Mouse (Mus musculus): ENCODE measurements at regions not wholly inside any gene's neighbourhood (a gene's known extent, or its start where the extent isn't known, plus 50 kb on each side); places are given as distances from the start of the nearest gene placed in this dataset.

DNA sequence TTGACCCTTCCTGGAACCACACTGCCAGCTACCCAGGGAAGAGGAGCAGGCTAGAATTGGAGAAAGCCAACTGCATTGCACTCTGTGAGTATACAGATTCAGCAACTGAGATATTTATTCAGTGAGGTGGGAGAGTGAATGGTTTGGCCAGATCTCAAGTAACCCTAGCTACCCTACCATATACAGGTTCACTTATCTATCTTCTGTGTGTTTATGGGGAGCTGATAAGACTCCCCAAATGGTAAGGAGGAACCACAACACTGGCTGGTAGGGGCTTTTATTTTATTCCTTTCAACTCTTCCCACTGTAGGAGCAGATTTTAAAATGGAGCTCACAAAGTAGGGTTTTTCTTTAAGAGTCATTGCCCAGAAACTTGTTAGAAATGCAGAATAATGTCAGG, 62.9 kb downstream of the Arrdc3 start:
- no peak for ATAC-seq (replicated peaks; ENCODE audit: insufficient number of reproducible peaks, insufficient read depth, low FRiP score, low read depth)
- H3K4me3 ChIP-seq: no peak overlapping the region
- H3K4me1 ChIP-seq (replicated peaks): peaks cover 3% of the 10 kb centered on the region; the same call in 1 of the 2 replicates
- H3K27me3 ChIP-seq: no peaks in the 10 kb centered on the region
- H3K27ac ChIP-seq: no peak overlapping the region
- H3K36me3 ChIP-seq: no peaks in the 10 kb centered on the region
- no peak overlapping the region for H3K9ac ChIP-seq
- H3K9me3 ChIP-seq (replicated peaks): no peaks in the 10 kb centered on the region
- H3K4me2 ChIP-seq: no peak overlapping the region

DNA sequence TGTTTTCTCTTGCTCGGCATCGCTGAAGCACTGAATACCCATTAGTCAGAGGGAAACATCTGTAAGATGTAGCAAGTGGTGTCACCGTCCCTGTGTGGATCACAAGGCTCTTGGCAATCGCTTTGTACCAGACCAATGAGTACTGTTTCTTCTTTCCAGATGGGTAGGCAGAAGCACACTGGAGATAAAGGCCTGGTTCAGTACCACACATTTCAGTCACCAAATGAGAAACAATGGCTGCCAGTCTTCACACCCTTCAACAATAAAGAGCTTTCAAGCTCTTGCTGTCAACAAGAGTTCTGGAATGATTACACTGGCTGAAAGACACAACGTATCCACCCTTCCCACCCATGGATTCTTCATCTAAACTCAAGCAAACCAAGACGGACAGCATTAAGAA, 64.5 kb downstream of the Arrdc3 start:
- H3K36me3 ChIP-seq: no peaks in the 10 kb centered on the region
- no peaks in the 10 kb centered on the region for H3K27me3 ChIP-seq
- H3K4me1 ChIP-seq (replicated peaks): 0 out of 2 replicates have a peak, but pooled peaks cover 3% of the 10 kb centered on the region
- H3K9ac ChIP-seq: no peak overlapping the region
- WGBS: 76% methylated on average over 6 of the region's 6 CpGs
- H3K27ac ChIP-seq: no peak overlapping the region
- no peak for ATAC-seq (replicated peaks; ENCODE audit: insufficient number of reproducible peaks, insufficient read depth, low FRiP score, low read depth)
- no peaks in the 10 kb centered on the region for H3K9me3 ChIP-seq (replicated peaks)
- no peak overlapping the region for H3K4me3 ChIP-seq
- H3K4me2 ChIP-seq: no peak overlapping the region

DNA sequence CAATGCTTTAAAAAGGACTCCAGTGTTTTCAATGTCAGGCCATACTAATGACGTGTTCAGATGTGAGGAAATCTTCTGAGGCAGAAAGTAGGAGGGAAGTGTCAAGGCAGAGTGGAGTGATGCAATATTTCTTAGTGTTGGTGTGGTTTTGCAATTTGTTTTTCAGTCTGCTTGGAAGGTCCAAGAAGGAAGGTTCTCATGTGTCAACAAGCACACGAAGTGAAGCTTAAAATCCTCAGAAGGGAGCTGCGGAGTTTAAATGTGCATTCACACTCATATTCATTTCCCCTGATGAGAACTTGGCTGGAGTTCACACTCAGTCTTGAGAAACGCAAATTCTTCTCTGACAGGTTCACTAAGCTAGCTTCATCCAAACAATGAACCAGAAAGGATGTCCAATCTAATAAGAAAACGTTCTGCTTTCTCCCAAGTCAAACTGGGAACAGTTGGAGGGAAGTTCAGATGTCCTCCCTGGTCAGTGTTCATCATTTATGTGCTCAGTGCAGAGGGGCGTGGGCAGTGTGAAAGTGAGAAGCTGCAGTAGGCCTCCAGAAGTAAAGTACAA, 66.0 kb downstream of the Arrdc3 start:
- 48% methylated on average over 6 of the region's 6 CpGs for WGBS
- Histone ChIP-seq H3K4me1 (replicated peaks) (0 out of 2 replicates have a peak, but pooled peaks cover 3% of the 10 kb centered on the region), H3K36me3 (no peaks in the 10 kb centered on the region), H3K4me3 (no peak overlapping the region), H3K9me3 (replicated peaks) (no peaks in the 10 kb centered on the region), H3K27me3 (no peaks in the 10 kb centered on the region), H3K9ac (no peak overlapping the region), H3K4me2 (no peak overlapping the region), H3K27ac (0 out of 2 replicates have a peak overlapping the region, but pooled peaks have one; percentile 0)
- ATAC-seq (replicated peaks; ENCODE audit: insufficient number of reproducible peaks, insufficient read depth, low FRiP score, low read depth): no peak; the same call in 1 of the 2 replicates

DNA sequence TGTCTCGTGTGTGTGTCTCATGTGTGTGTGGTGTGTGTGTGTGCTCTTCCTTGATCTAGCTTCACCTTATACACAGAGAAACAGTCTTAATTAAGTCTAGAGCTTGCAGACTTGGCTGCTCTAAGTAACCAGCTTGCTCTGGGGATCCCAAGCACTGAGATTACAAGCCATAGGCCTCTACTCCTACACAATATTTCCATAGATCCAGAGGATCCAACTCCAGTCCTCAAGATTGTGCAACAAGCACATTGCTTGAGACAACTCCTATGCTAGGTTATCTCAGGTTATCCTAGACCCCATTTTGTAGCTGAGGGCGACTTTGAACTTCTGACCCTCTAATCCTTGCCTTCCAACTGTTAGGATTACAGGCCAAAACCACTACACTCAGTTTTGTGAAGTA, 67.1 kb downstream of the Arrdc3 start:
- no peak overlapping the region for H3K4me2 ChIP-seq
- H3K9me3 ChIP-seq (replicated peaks): no peaks in the 10 kb centered on the region
- H3K27me3 ChIP-seq: no peaks in the 10 kb centered on the region
- H3K4me1 ChIP-seq (replicated peaks): 0 out of 2 replicates have a peak, but pooled peaks cover 3% of the 10 kb centered on the region
- H3K9ac ChIP-seq: no peak overlapping the region
- no peaks in the 10 kb centered on the region for H3K36me3 ChIP-seq
- no peak for ATAC-seq (replicated peaks; ENCODE audit: insufficient number of reproducible peaks, insufficient read depth, low FRiP score, low read depth)
- WGBS: 77% methylated on average over 2 of the region's 2 CpGs
- H3K4me3 ChIP-seq: no peak overlapping the region
- no peak overlapping the region for H3K27ac ChIP-seq

DNA sequence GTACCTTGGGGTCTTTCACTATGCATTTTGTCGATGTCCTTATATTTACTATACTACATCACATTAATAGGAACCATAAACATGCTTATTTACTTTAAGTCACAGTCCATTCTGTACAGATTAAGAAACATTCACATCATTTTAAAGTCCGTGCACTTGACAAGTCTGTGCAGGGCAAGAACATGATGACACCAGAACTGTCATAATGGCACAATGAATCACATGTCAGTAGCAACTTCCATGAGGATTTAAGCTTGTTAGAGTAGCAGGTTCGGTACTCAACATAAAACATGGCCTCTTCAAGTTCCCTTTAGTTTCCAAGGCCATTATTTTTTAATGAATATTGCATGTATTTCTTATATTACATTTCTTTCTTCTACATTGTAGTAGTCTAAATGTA, 67.6 kb downstream of the Arrdc3 start:
- no peak overlapping the region for H3K9ac ChIP-seq
- no peaks in the 10 kb centered on the region for H3K27me3 ChIP-seq
- 85% methylated on average over 3 of the region's 3 CpGs for WGBS
- H3K9me3 ChIP-seq (replicated peaks): no peaks in the 10 kb centered on the region
- H3K4me1 ChIP-seq (replicated peaks): 0 out of 2 replicates have a peak, but pooled peaks cover 3% of the 10 kb centered on the region
- H3K4me2 ChIP-seq: no peak overlapping the region
- H3K4me3 ChIP-seq: no peak overlapping the region
- no peak for ATAC-seq (replicated peaks; ENCODE audit: insufficient number of reproducible peaks, insufficient read depth, low FRiP score, low read depth)
- H3K27ac ChIP-seq: no peak overlapping the region
- no peaks in the 10 kb centered on the region for H3K36me3 ChIP-seq

DNA sequence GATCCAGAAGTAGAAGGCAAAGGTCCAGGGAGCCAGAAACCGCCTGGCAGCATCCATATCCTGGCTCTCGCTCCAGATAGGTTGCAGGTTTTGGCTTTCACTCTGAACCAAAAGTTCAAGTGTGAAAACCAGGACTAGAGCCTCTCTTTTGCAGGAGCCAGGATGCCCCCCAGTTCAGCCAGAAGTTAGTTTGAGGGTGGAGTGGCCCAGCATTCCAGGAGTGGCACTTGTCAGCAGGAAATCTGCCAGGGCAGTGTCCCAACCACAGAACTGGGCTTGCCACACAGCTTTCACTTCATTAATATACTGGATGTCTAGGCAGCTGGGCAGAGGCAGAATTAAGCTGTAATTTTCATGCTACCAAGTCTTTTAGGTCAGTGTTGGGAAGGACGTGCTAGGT, 68.1 kb downstream of the Arrdc3 start:
- ATAC-seq (replicated peaks; ENCODE audit: insufficient number of reproducible peaks, insufficient read depth, low FRiP score, low read depth): no peak
- 85% methylated on average over 3 of the region's 3 CpGs for WGBS
- 0 out of 2 replicates have a peak, but pooled peaks cover 3% of the 10 kb centered on the region for H3K4me1 ChIP-seq (replicated peaks)

DNA sequence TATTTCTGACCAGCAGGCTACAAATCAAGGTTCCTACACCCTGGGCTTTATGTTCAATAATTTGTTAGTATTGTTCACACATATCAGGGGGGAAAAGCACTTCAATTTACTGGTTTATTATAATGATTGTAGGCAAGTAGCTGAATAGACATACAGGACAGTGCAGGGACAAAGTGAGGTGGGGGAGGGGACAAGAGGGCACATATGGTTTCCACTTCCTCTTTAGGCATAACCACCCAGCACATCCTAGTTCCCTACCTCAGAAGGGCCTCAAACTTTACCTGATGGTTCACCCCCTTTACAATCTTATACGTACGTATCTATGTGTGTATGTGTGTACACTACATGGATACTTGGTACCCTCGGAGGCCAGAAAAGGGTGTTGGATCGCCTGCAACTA, 69.7 kb downstream of the Arrdc3 start:
- Histone ChIP-seq H3K9ac (no peak overlapping the region), H3K36me3 (no peaks in the 10 kb centered on the region), H3K4me2 (no peak overlapping the region), H3K27me3 (no peaks in the 10 kb centered on the region), H3K4me1 (replicated peaks) (0 out of 2 replicates have a peak, but pooled peaks cover 3% of the 10 kb centered on the region), H3K9me3 (replicated peaks) (no peaks in the 10 kb centered on the region), H3K27ac (no peak overlapping the region), H3K4me3 (no peak overlapping the region)
- WGBS: 87% methylated on average over 4 of the region's 4 CpGs
- ATAC-seq (replicated peaks; ENCODE audit: insufficient number of reproducible peaks, insufficient read depth, low FRiP score, low read depth): no peak

More for the DNA sequence above, 68.1 kb downstream of the Arrdc3 start:
- Histone ChIP-seq H3K27me3 (no peaks in the 10 kb centered on the region), H3K36me3 (no peaks in the 10 kb centered on the region), H3K9me3 (replicated peaks) (no peaks in the 10 kb centered on the region), H3K4me3 (no peak overlapping the region), H3K9ac (no peak overlapping the region), H3K27ac (no peak overlapping the region), H3K4me2 (no peak overlapping the region)

DNA sequence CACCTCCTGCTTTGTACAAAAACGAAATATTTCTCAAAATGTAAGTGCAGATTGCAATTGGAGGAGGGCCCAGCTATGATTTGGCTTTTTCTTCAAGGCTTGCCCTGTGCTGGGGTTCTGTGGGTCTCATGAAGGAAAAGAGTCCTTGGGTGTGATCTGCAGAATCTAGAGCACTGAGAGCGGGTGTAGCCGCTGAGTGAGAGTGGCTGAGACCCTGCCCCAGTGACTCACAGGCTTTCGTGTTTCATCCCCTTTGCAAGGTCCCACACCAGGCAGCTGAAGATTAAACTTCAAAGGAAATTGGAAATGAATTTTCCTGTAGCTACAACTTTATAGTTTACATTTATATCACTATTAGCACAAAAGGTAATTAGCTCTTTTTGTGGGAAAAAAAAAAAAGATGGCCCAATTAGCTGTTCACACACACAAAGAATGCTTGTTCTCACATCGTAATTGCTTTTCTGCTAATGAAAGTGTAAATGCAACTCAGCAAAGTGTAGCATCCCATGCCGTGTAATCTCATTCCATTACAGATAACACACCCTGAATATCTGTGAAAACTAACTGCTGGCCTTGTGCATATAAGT, 71.0 kb downstream of the Arrdc3 start:
- H3K27me3 ChIP-seq: no peaks in the 10 kb centered on the region
- H3K4me3 ChIP-seq: no peak overlapping the region
- H3K9me3 ChIP-seq (replicated peaks): no peaks in the 10 kb centered on the region
- no peak for ATAC-seq (replicated peaks; ENCODE audit: insufficient number of reproducible peaks, insufficient read depth, low FRiP score, low read depth)
- no peaks in the 10 kb centered on the region for H3K4me1 ChIP-seq (replicated peaks)
- 65% methylated on average over 6 of the region's 6 CpGs for WGBS
- H3K36me3 ChIP-seq: no peaks in the 10 kb centered on the region
- H3K9ac ChIP-seq: no peak overlapping the region
- H3K4me2 ChIP-seq: no peak overlapping the region
- H3K27ac ChIP-seq: no peak overlapping the region

DNA sequence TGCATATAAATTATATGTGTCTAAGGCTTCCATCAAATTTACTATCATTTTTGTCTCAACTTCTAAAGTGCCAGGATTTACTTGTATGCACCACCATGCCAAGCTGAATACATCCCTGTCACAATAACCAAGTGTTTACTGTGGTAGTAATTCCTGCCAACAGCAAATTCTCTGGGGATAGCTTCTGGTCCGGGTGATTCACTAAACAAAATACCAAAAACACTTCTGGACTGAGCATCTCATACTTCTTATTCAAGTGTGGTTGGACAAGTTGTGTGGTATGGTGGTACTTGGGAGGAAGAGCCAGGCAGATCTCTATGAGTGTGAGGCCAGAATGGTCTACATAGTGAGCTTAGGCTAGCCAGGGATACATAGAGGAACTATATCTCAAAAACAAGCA, 73.8 kb downstream of the Arrdc3 start:
- ATAC-seq (replicated peaks; ENCODE audit: insufficient number of reproducible peaks, insufficient read depth, low FRiP score, low read depth): no peak
- no peak overlapping the region for H3K4me2 ChIP-seq
- H3K36me3 ChIP-seq: no peaks in the 10 kb centered on the region
- H3K4me1 ChIP-seq (replicated peaks): no peaks in the 10 kb centered on the region
- H3K9ac ChIP-seq: no peak overlapping the region
- H3K9me3 ChIP-seq (replicated peaks): no peaks in the 10 kb centered on the region
- no peak overlapping the region for H3K27ac ChIP-seq
- WGBS: 54% methylated on average over 1 of the region's 1 CpGs
- H3K4me3 ChIP-seq: no peak overlapping the region
- no peaks in the 10 kb centered on the region for H3K27me3 ChIP-seq

DNA sequence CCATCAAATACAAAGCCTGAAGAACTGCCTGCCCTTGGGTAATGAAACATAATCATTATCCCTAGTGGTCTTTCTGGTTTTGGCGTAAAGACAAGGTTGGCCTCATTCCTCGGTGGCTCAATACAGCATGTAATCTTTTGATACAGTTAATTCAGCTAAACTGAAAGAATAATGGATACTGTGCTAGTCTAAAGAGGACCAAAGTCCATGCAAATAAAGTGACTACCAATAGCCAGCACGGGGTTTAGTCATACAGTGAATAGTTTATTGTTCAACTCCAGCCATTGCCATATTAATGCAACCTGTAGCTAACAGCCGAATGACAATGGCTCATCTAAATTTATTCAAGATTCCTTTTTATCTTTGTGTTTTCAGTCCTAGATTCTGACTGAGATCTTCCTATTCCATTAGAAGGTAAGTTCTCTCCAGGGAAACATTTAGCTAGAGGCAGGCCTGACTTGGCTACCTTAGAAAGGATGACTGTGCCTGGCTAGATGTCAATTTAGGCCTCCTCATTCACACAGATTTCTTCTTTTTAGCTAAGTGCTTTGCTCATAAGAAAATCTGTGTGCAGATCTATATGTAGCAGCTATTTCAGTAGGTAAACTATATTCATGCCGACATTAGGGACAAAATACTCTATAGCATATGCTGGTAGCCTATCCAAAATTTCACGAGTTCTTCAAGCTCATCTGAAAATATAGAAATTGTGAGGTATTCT, 74.4 kb downstream of the Arrdc3 start:
- Histone ChIP-seq H3K9me3 (replicated peaks) (no peaks in the 10 kb centered on the region), H3K4me3 (no peak overlapping the region), H3K9ac (no peak overlapping the region), H3K4me2 (no peak overlapping the region), H3K27me3 (no peaks in the 10 kb centered on the region), H3K4me1 (replicated peaks) (no peaks in the 10 kb centered on the region), H3K27ac (no peak overlapping the region), H3K36me3 (no peaks in the 10 kb centered on the region)
- WGBS: 87% methylated on average over 6 of the region's 6 CpGs
- no peak for ATAC-seq (replicated peaks; ENCODE audit: insufficient number of reproducible peaks, insufficient read depth, low FRiP score, low read depth)

DNA sequence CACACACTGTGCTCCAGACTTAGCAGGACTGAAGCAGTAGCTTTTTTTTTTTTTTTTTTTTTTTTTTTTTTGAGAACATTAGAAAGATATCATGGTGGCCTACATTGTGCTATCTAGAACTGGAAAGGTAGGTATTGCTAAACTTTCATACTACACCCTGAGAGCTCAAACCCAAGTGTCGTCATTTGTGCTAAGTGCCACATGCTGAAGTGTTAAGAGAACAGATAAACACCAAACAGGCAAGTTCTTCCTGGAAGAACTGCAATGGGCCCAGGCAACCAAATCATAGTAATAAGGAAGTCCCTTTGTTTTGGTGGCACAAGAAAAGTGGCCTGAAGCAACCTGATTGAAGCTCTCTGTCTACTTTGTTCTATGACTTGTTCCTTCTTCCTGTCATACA, 76.6 kb downstream of the Arrdc3 start:
- Histone ChIP-seq H3K27me3 (no peaks in the 10 kb centered on the region), H3K27ac (no peak overlapping the region), H3K36me3 (no peaks in the 10 kb centered on the region), H3K9ac (no peak overlapping the region), H3K4me3 (no peak overlapping the region), H3K4me2 (no peak overlapping the region), H3K9me3 (replicated peaks) (no peaks in the 10 kb centered on the region), H3K4me1 (replicated peaks) (peaks cover 9% of the 10 kb centered on the region)
- 67% methylated on average over 1 of the region's 1 CpGs for WGBS
- no peak for ATAC-seq (replicated peaks; ENCODE audit: insufficient number of reproducible peaks, insufficient read depth, low FRiP score, low read depth)

Data from heart, embryonic 15.5 days (tissue).